Mouse (Mus musculus) bone marrow macrophage, adult 2 months (primary cell): ENCODE measurements around the gene Traf3.

Experiments used
- CTCF ChIP-seq: IDR thresholded peaks from 2 replicates; pipeline ENCODE4 v1.5.1; 2012; ENCODE audit warnings: low read depth, mild to moderate bottlenecking, low read length, moderate library complexity
- POLR2A ChIP-seq: IDR thresholded peaks from 2 replicates; pipeline ENCODE4 v1.6.1; 2012; ENCODE audit warnings: mild to moderate bottlenecking, low read depth, low read length, borderline replicate concordance

DNA sequence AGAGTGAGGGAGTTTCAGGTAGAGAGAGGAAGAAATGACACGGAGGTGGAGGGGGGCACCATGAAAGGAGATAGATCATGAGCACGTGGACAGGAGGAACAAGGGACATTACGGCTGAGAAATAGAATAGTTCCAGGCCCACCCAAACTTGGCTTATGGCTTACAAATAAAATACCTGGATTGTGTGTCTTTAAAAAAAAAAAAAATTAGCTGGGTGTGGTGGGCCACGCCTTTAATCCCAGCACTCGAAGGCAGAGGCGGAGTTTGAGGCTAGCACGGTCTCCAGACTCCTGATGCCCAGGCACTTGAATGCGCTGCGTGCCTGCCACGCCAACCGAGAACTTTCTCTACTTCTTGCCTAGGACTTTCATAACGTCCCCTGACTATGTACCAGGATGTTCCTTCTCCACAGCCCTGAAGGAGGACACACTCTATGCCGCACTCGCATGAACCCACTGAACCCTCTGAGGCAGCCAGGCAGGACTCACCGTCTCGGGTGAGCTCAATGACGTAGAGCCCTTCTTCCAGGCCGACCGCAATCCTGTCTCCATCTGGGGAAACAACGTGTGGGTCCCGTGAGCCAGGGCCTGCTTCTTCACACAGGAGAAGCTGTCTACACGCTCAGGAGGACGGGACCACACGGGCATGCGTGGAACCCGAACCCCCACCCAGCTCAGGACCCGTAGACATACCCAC, 135.3 kb downstream of the Traf3 start:
- TF ChIP-seq POLR2A (no peak), CTCF (no peak)
